Mouse (Mus musculus) heart, adult 10 weeks (tissue): ENCODE measurements around the gene Nop14. TPM values are rescaled to one million over a fixed set of nuclear protein-coding genes. Genes with fewer than 3 reads are reported as not detected.

Experiments used
- polyA plus RNA-seq: library from polyadenylated mRNA; stranded (reverse); fragments of 350-450 nt; fragmentation: Illumina TruSeq; extraction: RNeasy Lipid Tissue Mini Kit (QIAGEN cat#74804); gene quantifications from one replicate; pipeline ENCODE4 v1.2.3, GENCODE M21; 2014; ENCODE audit warnings: low read depth, low replicate concordance

Nop14 gene
- 17.2 TPM for polyA plus RNA-seq

GRCm38 (mm10) chr5:34659686-34660590 is at the start of gene Nop14, which contains the start of gene Grk4:
TSS of gene Nop14 (minus strand) at chr5:34660148.
TSS of gene Grk4 (plus strand) at chr5:34660379.

GRCm38 (mm10) chr5:34636481-34637287 is 23.3 kb downstream of the Nop14 start, which contains the start of gene Mfsd10:
TSS of gene Mfsd10 (minus strand) at chr5:34637212.

Other genes with a start within 250 kb of the Nop14 start
- 13.7 TPM for gene Tnip2, start 146.2 kb downstream of the Nop14 start, polyA plus RNA-seq
- gene Sh3bp2, start 134.3 kb downstream of the Nop14 start, polyA plus RNA-seq, result 2.4 TPM
- gene Add1, start 86.5 kb downstream of the Nop14 start, polyA plus RNA-seq, result 117 TPM
- 18.5 TPM for gene Mfsd10, start 22.9 kb downstream of the Nop14 start, polyA plus RNA-seq
- gene Grk4, start 231 bp upstream of the Nop14 start, polyA plus RNA-seq, result 5.7 TPM
- gene Htt, start 101.6 kb upstream of the Nop14 start, polyA plus RNA-seq, result 8.1 TPM
- gene Msantd1, start 247.9 kb upstream of the Nop14 start, polyA plus RNA-seq, result 2.1 TPM